Mouse (Mus musculus): ENCODE results near the gene Myo18a.

DNA sequence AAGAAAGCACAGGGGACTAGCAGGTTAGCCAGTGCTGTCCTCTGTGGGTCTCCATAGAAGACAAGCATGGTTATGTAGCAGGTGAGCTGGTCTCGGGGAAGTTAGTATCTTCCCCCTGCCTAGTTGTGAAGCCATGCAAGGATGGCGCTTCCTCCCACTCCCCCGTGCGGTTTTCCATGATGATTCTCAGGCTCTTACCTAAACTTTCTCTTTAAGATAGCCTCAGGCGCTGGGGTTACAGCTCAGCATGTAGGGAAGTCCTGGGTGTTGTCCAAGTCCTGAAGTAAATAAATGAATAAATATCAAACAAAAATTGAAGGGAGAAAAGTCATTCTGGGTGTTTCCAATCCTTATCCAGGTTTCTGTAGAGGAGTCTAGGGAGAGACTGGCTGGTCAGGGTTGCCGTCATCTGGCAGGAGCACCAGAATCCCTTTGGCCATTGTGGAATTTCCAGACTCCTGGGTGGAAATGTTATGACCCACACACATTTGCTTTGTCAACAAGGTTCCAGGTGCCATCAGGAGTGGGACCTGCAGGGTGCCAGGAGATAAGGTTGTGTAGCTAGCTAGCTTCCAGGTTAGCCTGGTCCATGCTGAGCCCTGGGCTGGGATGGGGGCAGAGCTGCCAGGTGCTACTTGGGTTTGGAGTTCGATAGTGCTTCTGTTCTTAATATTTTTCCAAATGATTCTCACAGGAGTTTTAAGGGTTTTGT, 19.2 kb downstream of the Myo18a start:
- TF ChIP-seq CTCF (IDR thresholded peaks at IDR 0.05; ENCODE audit: control insufficient read depth, insufficient read depth, insufficient replicate concordance, low read depth, low read length): no peak
- no peak for TF ChIP-seq POLR2A (IDR thresholded peaks at IDR 0.05; ENCODE audit: control insufficient read depth, low read depth, low read length)

Data from testis, adult 2 months (tissue).